Mouse (Mus musculus): ENCODE measurements around the gene Psmb6. TPM values are rescaled to one million over a fixed set of nuclear protein-coding genes. Genes with fewer than 3 reads are reported as not detected.

The Psmb6 gene
- 100 to 1,000 TPM; 226 to 241 TPM for total RNA-seq (2021)
- long read RNA-seq, experiment 1, transcript Psmb6-202 (2 exons, 674 nt): minor isoform, 48 of 334 reads
- long read RNA-seq, experiment 1, transcript Psmb6-201 (6 exons, 798 nt): major isoform, 276 of 334 reads
- long read RNA-seq, experiment 1, partial matches to known transcripts: 9 of 334 reads
- long read RNA-seq, experiment 1, other reads (novel, unspliced or antisense): 1 of 334 reads
- long read RNA-seq, experiment 2, transcript Psmb6-201 (6 exons, 798 nt): major isoform, 276 of 334 reads
- long read RNA-seq, experiment 2, transcript Psmb6-202 (2 exons, 674 nt): minor isoform, 44 of 334 reads
- long read RNA-seq, experiment 2, partial matches to known transcripts: 9 of 334 reads
- long read RNA-seq, experiment 2, other reads (novel, unspliced or antisense): 4 of 334 reads

GRCm38 (mm10) chr11:70525184-70525678 is at the start of gene Psmb6:
TSS of gene Psmb6 (plus strand) at chr11:70525367.
- DNase-seq (ENCODE audit: low spot score): peak; percentile 95

- no peak for DNase-seq (ENCODE audit: low spot score)
Measured at GRCm38 (mm10) chr11:70485498-70485897, 39.7 kb upstream of the Psmb6 start.

GRCm38 (mm10) chr11:70487816-70488215 is 37.4 kb upstream of the Psmb6 start:
- DNase-seq (ENCODE audit: low spot score): peak; percentile 15

- DNase-seq (ENCODE audit: low spot score): peak; percentile 79
Measured at GRCm38 (mm10) chr11:70489138-70489537, 36.0 kb upstream of the Psmb6 start.

GRCm38 (mm10) chr11:70489684-70490083 is 35.5 kb upstream of the Psmb6 start:
- DNase-seq (ENCODE audit: low spot score): no peak

- peak; percentile 24 for DNase-seq (ENCODE audit: low spot score)
Measured at GRCm38 (mm10) chr11:70499566-70500475, 25.3 kb upstream of the Psmb6 start.

GRCm38 (mm10) chr11:70500476-70500812 is 24.7 kb upstream of the Psmb6 start:
- DNase-seq (ENCODE audit: low spot score): no peak

GRCm38 (mm10) chr11:70502018-70502417 is 23.1 kb upstream of the Psmb6 start:
- DNase-seq (ENCODE audit: low spot score): no peak

- no peak for DNase-seq (ENCODE audit: low spot score)
Measured at GRCm38 (mm10) chr11:70504970-70505369, 20.2 kb upstream of the Psmb6 start, which contains the start of gene Tm4sf5. TSS of gene Tm4sf5 (plus strand) at chr11:70505244.

- DNase-seq (ENCODE audit: low spot score): peak; percentile 77
Measured at GRCm38 (mm10) chr11:70506385-70506784, 18.8 kb upstream of the Psmb6 start.

GRCm38 (mm10) chr11:70506962-70507515 is 18.1 kb upstream of the Psmb6 start:
- no peak for DNase-seq (ENCODE audit: low spot score)

GRCm38 (mm10) chr11:70509753-70510564 is 15.2 kb upstream of the Psmb6 start:
- DNase-seq (ENCODE audit: low spot score): no peak

- no peak for DNase-seq (ENCODE audit: low spot score)
Measured at GRCm38 (mm10) chr11:70511242-70511641, 13.9 kb upstream of the Psmb6 start.

- DNase-seq (ENCODE audit: low spot score): no peak
Measured at GRCm38 (mm10) chr11:70511825-70512224, 13.3 kb upstream of the Psmb6 start.

GRCm38 (mm10) chr11:70512709-70513342 is 12.3 kb upstream of the Psmb6 start:
- no peak for DNase-seq (ENCODE audit: low spot score)

- peak; percentile 71 for DNase-seq (ENCODE audit: low spot score)
Measured at GRCm38 (mm10) chr11:70513520-70513919, 11.6 kb upstream of the Psmb6 start.

GRCm38 (mm10) chr11:70514288-70514687 is 10.9 kb upstream of the Psmb6 start, which contains the start of gene Vmo1:
TSS of gene Vmo1 (minus strand) at chr11:70514616.
- no peak for DNase-seq (ENCODE audit: low spot score)

GRCm38 (mm10) chr11:70516352-70516751 is 8.8 kb upstream of the Psmb6 start:
- DNase-seq (ENCODE audit: low spot score): peak; percentile 49

GRCm38 (mm10) chr11:70518436-70518835 is 6.7 kb upstream of the Psmb6 start:
- DNase-seq (ENCODE audit: low spot score): no peak

- no peak for DNase-seq (ENCODE audit: low spot score)
Measured at GRCm38 (mm10) chr11:70518923-70519322, 6.2 kb upstream of the Psmb6 start, which contains the start of gene Gltpd2. TSS of gene Gltpd2 (plus strand) at chr11:70519196.
